Mouse (Mus musculus): ENCODE measurements around the gene Ociad1. TPM values are rescaled to one million over a fixed set of nuclear protein-coding genes. Genes with fewer than 3 reads are reported as not detected.

Ociad1 gene
- polyA plus RNA-seq, 1 experiment: 291 TPM

DNA sequence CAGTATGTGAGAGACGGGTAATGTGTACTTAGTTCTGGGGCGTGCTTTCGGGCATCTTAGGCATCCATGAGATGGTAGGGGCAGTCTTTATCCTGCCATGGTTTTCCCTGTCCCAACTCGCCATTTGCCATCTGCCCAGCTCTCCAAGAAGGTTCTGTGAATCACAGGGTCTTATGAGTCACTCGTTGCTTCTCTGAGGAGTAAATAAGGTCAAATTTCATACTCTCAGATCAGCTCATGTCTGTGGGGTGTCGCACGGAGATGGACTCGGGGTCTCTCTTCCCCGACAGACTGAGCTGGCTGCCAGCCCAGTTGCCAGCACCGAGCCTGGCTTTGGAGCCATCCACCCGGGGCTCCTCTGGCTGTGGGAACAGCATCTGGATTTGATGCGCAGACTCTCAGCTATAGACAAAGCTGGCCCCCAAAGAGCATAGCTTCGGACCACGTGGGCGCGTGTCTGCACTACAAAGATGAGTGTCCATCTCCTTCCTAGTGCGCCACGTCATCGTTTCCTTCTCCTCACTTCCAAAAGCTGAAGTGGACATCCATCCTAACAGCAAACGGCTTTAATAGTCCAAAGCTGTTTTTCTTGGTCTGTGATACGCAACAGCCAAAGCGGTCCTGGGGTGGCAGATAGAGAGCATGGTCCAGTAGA, 50.2 kb downstream of the Ociad1 start:
- TF ChIP-seq EP300 (IDR thresholded peaks at IDR 0.05; ENCODE audit: insufficient read depth, low read depth, low read length) (no peak), CTCF (IDR thresholded peaks at IDR 0.05; ENCODE audit: low read depth, low read length) (no peak), POLR2A (IDR thresholded peaks at IDR 0.05; ENCODE audit: insufficient read depth, low read length) (no peak)
- Histone ChIP-seq H3K27ac (ENCODE audit: insufficient read depth, low read length) (no peak overlapping the region), H3K36me3 (ENCODE audit: control insufficient read depth, insufficient read depth, low read length, poor library complexity, severe bottlenecking) (no peaks in the 10 kb centered on the region), H3K4me3 (ENCODE audit: low read depth, low read length) (no peak overlapping the region), H3K27me3 (ENCODE audit: control insufficient read depth, insufficient read depth, low read length, poor library complexity, severe bottlenecking) (no peaks in the 10 kb centered on the region), H3K9ac (ENCODE audit: low read depth, poor library complexity, severe bottlenecking) (no peak overlapping the region), H3K9me3 (replicated peaks; ENCODE audit: control insufficient read depth, insufficient read depth, low read length, poor library complexity, severe bottlenecking) (no peaks in the 10 kb centered on the region), H3K4me1 (ENCODE audit: control insufficient read depth, insufficient read depth, low read length) (no peaks in the 10 kb centered on the region)

DNA sequence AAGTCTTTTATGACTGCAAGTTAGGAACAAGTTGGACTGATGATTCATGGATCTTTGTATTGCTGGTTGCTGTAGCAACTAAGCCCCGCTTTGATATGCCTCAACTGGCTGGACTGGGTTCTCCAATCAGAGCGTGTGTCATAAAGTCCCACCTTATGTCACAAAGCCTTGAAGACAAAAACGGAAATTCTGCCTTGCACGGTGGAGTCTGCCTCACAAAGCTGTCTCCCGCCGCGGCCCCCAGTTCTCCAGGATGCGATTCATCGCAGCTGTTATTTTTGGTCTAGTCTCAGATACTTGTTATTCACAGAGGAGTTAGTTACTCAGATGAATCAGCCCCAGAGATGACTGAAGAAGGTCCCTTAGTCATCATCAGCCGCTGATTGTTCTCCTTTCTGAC, 51.7 kb downstream of the Ociad1 start:
- H3K9me3 ChIP-seq (replicated peaks; ENCODE audit: control insufficient read depth, insufficient read depth, low read length, poor library complexity, severe bottlenecking): no peaks in the 10 kb centered on the region
- H3K4me1 ChIP-seq (ENCODE audit: control insufficient read depth, insufficient read depth, low read length): no peaks in the 10 kb centered on the region
- no peak overlapping the region for H3K27ac ChIP-seq (ENCODE audit: insufficient read depth, low read length)
- H3K9ac ChIP-seq (ENCODE audit: low read depth, poor library complexity, severe bottlenecking): no peak overlapping the region
- no peak overlapping the region for H3K4me3 ChIP-seq (ENCODE audit: low read depth, low read length)
- TF ChIP-seq CTCF (IDR thresholded peaks at IDR 0.05; ENCODE audit: low read depth, low read length) (no peak), POLR2A (IDR thresholded peaks at IDR 0.05; ENCODE audit: insufficient read depth, low read length) (no peak), EP300 (IDR thresholded peaks at IDR 0.05; ENCODE audit: insufficient read depth, low read depth, low read length) (no peak)
- H3K36me3 ChIP-seq (ENCODE audit: control insufficient read depth, insufficient read depth, low read length, poor library complexity, severe bottlenecking): no peaks in the 10 kb centered on the region
- no peaks in the 10 kb centered on the region for H3K27me3 ChIP-seq (ENCODE audit: control insufficient read depth, insufficient read depth, low read length, poor library complexity, severe bottlenecking)

GRCm38 (mm10) chr5:73345254-73345653, 52.7 kb downstream of the Ociad1 start:
- Histone ChIP-seq H3K9me3 (replicated peaks; ENCODE audit: control insufficient read depth, insufficient read depth, low read length, poor library complexity, severe bottlenecking) (no peaks in the 10 kb centered on the region), H3K27me3 (ENCODE audit: control insufficient read depth, insufficient read depth, low read length, poor library complexity, severe bottlenecking) (no peaks in the 10 kb centered on the region), H3K4me1 (ENCODE audit: control insufficient read depth, insufficient read depth, low read length) (no peaks in the 10 kb centered on the region), H3K4me3 (ENCODE audit: low read depth, low read length) (no peak overlapping the region), H3K27ac (ENCODE audit: insufficient read depth, low read length) (no peak overlapping the region), H3K9ac (ENCODE audit: low read depth, poor library complexity, severe bottlenecking) (no peak overlapping the region), H3K36me3 (ENCODE audit: control insufficient read depth, insufficient read depth, low read length, poor library complexity, severe bottlenecking) (no peaks in the 10 kb centered on the region)
- TF ChIP-seq EP300 (IDR thresholded peaks at IDR 0.05; ENCODE audit: insufficient read depth, low read depth, low read length): no peak
- no peak for TF ChIP-seq POLR2A (IDR thresholded peaks at IDR 0.05; ENCODE audit: insufficient read depth, low read length)
- no peak for TF ChIP-seq CTCF (IDR thresholded peaks at IDR 0.05; ENCODE audit: low read depth, low read length)

GRCm38 (mm10) chr5:73349514-73349913, 56.9 kb downstream of the Ociad1 start:
- H3K4me1 ChIP-seq (ENCODE audit: control insufficient read depth, insufficient read depth, low read length): no peaks in the 10 kb centered on the region
- H3K9me3 ChIP-seq (replicated peaks; ENCODE audit: control insufficient read depth, insufficient read depth, low read length, poor library complexity, severe bottlenecking): peaks cover 4% of the 10 kb centered on the region; the same call in 1 of the 2 replicates
- no peak overlapping the region for H3K9ac ChIP-seq (ENCODE audit: low read depth, poor library complexity, severe bottlenecking)
- TF ChIP-seq CTCF (IDR thresholded peaks at IDR 0.05; ENCODE audit: low read depth, low read length) (no peak), POLR2A (IDR thresholded peaks at IDR 0.05; ENCODE audit: insufficient read depth, low read length) (no peak), EP300 (IDR thresholded peaks at IDR 0.05; ENCODE audit: insufficient read depth, low read depth, low read length) (no peak)
- H3K36me3 ChIP-seq (ENCODE audit: control insufficient read depth, insufficient read depth, low read length, poor library complexity, severe bottlenecking): no peaks in the 10 kb centered on the region
- no peaks in the 10 kb centered on the region for H3K27me3 ChIP-seq (ENCODE audit: control insufficient read depth, insufficient read depth, low read length, poor library complexity, severe bottlenecking)
- no peak overlapping the region for H3K27ac ChIP-seq (ENCODE audit: insufficient read depth, low read length)
- H3K4me3 ChIP-seq (ENCODE audit: low read depth, low read length): no peak overlapping the region

DNA sequence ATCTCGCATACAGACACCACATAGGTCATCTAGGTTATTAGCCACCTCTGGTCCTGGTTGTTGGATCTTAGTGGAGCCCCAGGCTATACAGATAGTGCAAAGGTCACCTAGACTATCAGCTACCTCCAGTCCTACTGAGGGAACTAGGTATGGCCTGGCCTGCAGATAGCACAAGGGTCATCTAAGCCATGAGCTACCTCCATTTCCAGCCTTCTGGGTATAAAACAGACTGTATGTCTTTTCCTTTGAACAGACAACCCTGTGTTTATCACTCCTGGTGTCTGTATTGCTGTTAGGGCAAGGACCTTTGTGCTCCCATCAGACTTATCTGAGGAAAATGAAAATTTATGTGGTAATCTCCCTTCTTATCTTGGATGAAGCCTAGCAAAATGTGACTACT, 59.2 kb downstream of the Ociad1 start:
- no peaks in the 10 kb centered on the region for H3K36me3 ChIP-seq (ENCODE audit: control insufficient read depth, insufficient read depth, low read length, poor library complexity, severe bottlenecking)
- H3K9me3 ChIP-seq (replicated peaks; ENCODE audit: control insufficient read depth, insufficient read depth, low read length, poor library complexity, severe bottlenecking): peaks cover 4% of the 10 kb centered on the region; the same call in 1 of the 2 replicates
- no peak overlapping the region for H3K4me3 ChIP-seq (ENCODE audit: low read depth, low read length)
- no peaks in the 10 kb centered on the region for H3K27me3 ChIP-seq (ENCODE audit: control insufficient read depth, insufficient read depth, low read length, poor library complexity, severe bottlenecking)
- TF ChIP-seq EP300 (IDR thresholded peaks at IDR 0.05; ENCODE audit: insufficient read depth, low read depth, low read length) (no peak), POLR2A (IDR thresholded peaks at IDR 0.05; ENCODE audit: insufficient read depth, low read length) (no peak), CTCF (IDR thresholded peaks at IDR 0.05; ENCODE audit: low read depth, low read length) (no peak)
- no peak overlapping the region for H3K27ac ChIP-seq (ENCODE audit: insufficient read depth, low read length)
- no peaks in the 10 kb centered on the region for H3K4me1 ChIP-seq (ENCODE audit: control insufficient read depth, insufficient read depth, low read length)
- no peak overlapping the region for H3K9ac ChIP-seq (ENCODE audit: low read depth, poor library complexity, severe bottlenecking)

DNA sequence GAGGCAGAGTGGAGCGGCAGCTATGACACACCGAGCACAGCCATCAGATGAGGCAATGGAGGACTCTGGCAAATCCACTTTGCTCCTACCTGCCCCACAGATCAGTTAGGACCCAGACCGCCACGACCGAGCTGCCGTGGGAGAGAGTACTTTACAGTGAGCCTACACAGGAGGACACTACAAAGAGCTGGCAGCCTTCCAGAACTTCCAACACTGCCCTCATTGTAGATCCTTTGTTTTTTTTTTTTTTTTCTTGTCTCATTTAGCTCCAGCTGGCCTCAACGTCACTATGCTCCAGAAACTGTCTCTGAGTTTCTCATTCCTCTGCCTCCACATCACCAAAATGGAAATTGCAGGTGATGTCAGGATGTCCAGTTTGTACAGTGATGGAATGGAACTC, 60.9 kb downstream of the Ociad1 start:
- H3K27ac ChIP-seq (ENCODE audit: insufficient read depth, low read length): no peak overlapping the region
- no peaks in the 10 kb centered on the region for H3K36me3 ChIP-seq (ENCODE audit: control insufficient read depth, insufficient read depth, low read length, poor library complexity, severe bottlenecking)
- TF ChIP-seq EP300 (IDR thresholded peaks at IDR 0.05; ENCODE audit: insufficient read depth, low read depth, low read length) (no peak), POLR2A (IDR thresholded peaks at IDR 0.05; ENCODE audit: insufficient read depth, low read length) (no peak), CTCF (IDR thresholded peaks at IDR 0.05; ENCODE audit: low read depth, low read length) (no peak)
- no peaks in the 10 kb centered on the region for H3K27me3 ChIP-seq (ENCODE audit: control insufficient read depth, insufficient read depth, low read length, poor library complexity, severe bottlenecking)
- no peak overlapping the region for H3K9ac ChIP-seq (ENCODE audit: low read depth, poor library complexity, severe bottlenecking)
- no peaks in the 10 kb centered on the region for H3K4me1 ChIP-seq (ENCODE audit: control insufficient read depth, insufficient read depth, low read length)
- peaks cover 4% of the 10 kb centered on the region; the same call in 1 of the 2 replicates for H3K9me3 ChIP-seq (replicated peaks; ENCODE audit: control insufficient read depth, insufficient read depth, low read length, poor library complexity, severe bottlenecking)
- H3K4me3 ChIP-seq (ENCODE audit: low read depth, low read length): no peak overlapping the region
